ENCODE assay signal across 24 mouse cellular contexts in the genomic region with DNA sequence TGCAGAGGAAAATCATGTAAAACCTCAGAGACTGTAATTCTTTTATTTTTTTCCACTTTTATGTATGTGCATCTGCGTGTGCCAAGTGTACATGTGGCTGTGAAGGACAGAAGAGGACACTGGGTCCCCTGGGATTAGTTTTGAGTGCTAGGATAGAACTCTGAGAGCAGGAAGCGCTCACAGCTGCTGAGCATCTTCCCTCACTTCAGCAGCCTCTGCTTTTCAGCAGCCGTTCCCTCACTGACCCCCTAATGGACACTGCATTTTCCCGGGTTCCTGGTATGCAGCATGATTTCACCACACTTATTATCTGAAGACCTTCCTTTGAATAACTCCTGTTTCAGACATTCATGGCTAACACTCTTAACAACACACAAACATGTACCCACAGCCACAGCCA.
DNase-seq lines count a peak whose midpoint lies in the region; ATAC-seq and TF ChIP-seq lines count a peak whose summit lies in the region.
"Had no signal": no experiment of that assay in that cellular context is flagged by ENCODE, and none has a peak within 500 bp of the region (broad histone marks: within the 10 kb centered on the region; RNA-seq: fewer than 3 reads in every experiment).

No protein-coding gene starts in this region.

- no peaks in the 10 kb centered on the region for H3K4me1 ChIP-seq in lung, embryonic 14.5 days (ENCODE audit: insufficient read depth)
- H3K4me1 ChIP-seq in lung, embryonic 16.5 days (replicated peaks; ENCODE audit: control insufficient read depth, insufficient read depth, low read length) = peaks cover 6% of the 10 kb centered on the region; the same call in 1 of the 2 replicates
- no peaks in the 10 kb centered on the region for H3K4me1 ChIP-seq in liver, postnatal 0 days (ENCODE audit: insufficient read depth)

- no peaks in the 10 kb centered on the region for H3K9me3 ChIP-seq in lung, embryonic 14.5 days (ENCODE audit: low read depth, low read length)
- H3K9me3 ChIP-seq in lung, embryonic 16.5 days (ENCODE audit: control insufficient read depth, low read length) = no peaks in the 10 kb centered on the region
- no peaks in the 10 kb centered on the region for H3K9me3 ChIP-seq in liver, postnatal 0 days (ENCODE audit: low read length)
- H3K9me3 ChIP-seq: forebrain, embryonic 10.5 days; hindbrain, embryonic 12.5 days; hindbrain, embryonic 15.5 days had no signal

- H3K4me2 ChIP-seq in lung, embryonic 14.5 days = no peak overlapping the region
- no peak overlapping the region for H3K4me2 ChIP-seq in lung, embryonic 16.5 days (ENCODE audit: low read depth, low read length)
- no peak overlapping the region for H3K4me2 ChIP-seq in liver, postnatal 0 days (ENCODE audit: low read depth, low read length)
- H3K4me2 ChIP-seq: heart, embryonic 11.5 days; hindbrain, embryonic 12.5 days; hindbrain, embryonic 15.5 days had no signal

- peak; percentile 62 for DNase-seq in lung, embryonic 14.5 days
- peak; percentile 35 for DNase-seq in lung, postnatal 14 days
- peak; percentile 21 to 71 for DNase-seq in lung, postnatal 4 days
- no peak for DNase-seq in thymus, postnatal 25 days
- DNase-seq in cerebellum, adult 18-20 months = no peak
- no peak for DNase-seq in liver, postnatal 0 days
- DNase-seq: adrenal gland, adult 2 months; adrenal gland, postnatal 14 days; B cell, adult 2 months; cerebellum, adult 11 months; cerebellum, adult 8-10 months; cerebellum, postnatal 10 days; forebrain, postnatal 0 days; gastrocnemius, postnatal 14 days; heart, adult 11 months had no signal

- TF ChIP-seq CTCF in lung, embryonic 14.5 days (IDR thresholded peaks at IDR 0.05; ENCODE audit: low read depth) = no peak
- TF ChIP-seq CTCF in liver, postnatal 0 days (IDR thresholded peaks at IDR 0.05; ENCODE audit: low read depth) = no peak

- no peak overlapping the region for H3K27ac ChIP-seq in lung, embryonic 14.5 days (ENCODE audit: low read depth)
- H3K27ac ChIP-seq in lung, embryonic 16.5 days (ENCODE audit: low read length) = 0 out of 2 replicates have a peak overlapping the region, but pooled peaks have one; percentile 5
- H3K27ac ChIP-seq in liver, postnatal 0 days (ENCODE audit: low read depth) = no peak overlapping the region
- H3K27ac ChIP-seq: forebrain, embryonic 10.5 days; gastrocnemius, adult 2 months; hindbrain, embryonic 12.5 days; hindbrain, embryonic 15.5 days had no signal

- H3K36me3 ChIP-seq in lung, embryonic 14.5 days (ENCODE audit: insufficient read depth) = no peaks in the 10 kb centered on the region
- no peaks in the 10 kb centered on the region for H3K36me3 ChIP-seq in lung, embryonic 16.5 days (ENCODE audit: control insufficient read depth, insufficient read depth, low read length)
- H3K36me3 ChIP-seq in liver, postnatal 0 days (replicated peaks; ENCODE audit: insufficient read depth, low read length) = no peaks in the 10 kb centered on the region
- H3K36me3 ChIP-seq: hindbrain, embryonic 12.5 days; hindbrain, embryonic 15.5 days had no signal

- H3K27me3 ChIP-seq in lung, embryonic 14.5 days (ENCODE audit: insufficient read depth, low read length) = no peaks in the 10 kb centered on the region
- no peaks in the 10 kb centered on the region for H3K27me3 ChIP-seq in lung, embryonic 16.5 days (ENCODE audit: control insufficient read depth, insufficient read depth, low read depth, low read length)
- no peaks in the 10 kb centered on the region for H3K27me3 ChIP-seq in liver, postnatal 0 days (ENCODE audit: insufficient read depth, low read length)
- H3K27me3 ChIP-seq: CH12.LX; hindbrain, embryonic 12.5 days; hindbrain, embryonic 15.5 days; Patski had no signal

- WGBS in lung, embryonic 14.5 days = 55% methylated on average over 4 of the region's 4 CpGs
- 55% methylated on average over 4 of the region's 4 CpGs for WGBS in lung, embryonic 16.5 days
- WGBS in liver, postnatal 0 days (ENCODE audit: insufficient replicate concordance) = 85% methylated on average over 4 of the region's 4 CpGs

- no peak for TF ChIP-seq EP300 in liver, postnatal 0 days (IDR thresholded peaks at IDR 0.05; ENCODE audit: low read depth)

- no peak overlapping the region for H3K9ac ChIP-seq in lung, embryonic 14.5 days
- no peak overlapping the region for H3K9ac ChIP-seq in lung, embryonic 16.5 days (ENCODE audit: low read length)
- no peak overlapping the region for H3K9ac ChIP-seq in liver, postnatal 0 days (replicated peaks)
- H3K9ac ChIP-seq: forebrain, postnatal 0 days; hindbrain, embryonic 12.5 days; hindbrain, embryonic 15.5 days had no signal

- no peak overlapping the region for H3K4me3 ChIP-seq in lung, embryonic 14.5 days (ENCODE audit: low read depth, low read length)
- H3K4me3 ChIP-seq in lung, embryonic 16.5 days (ENCODE audit: low read length) = no peak overlapping the region
- no peak overlapping the region for H3K4me3 ChIP-seq in liver, postnatal 0 days (ENCODE audit: low read depth, low read length)
- H3K4me3 ChIP-seq: forebrain, embryonic 10.5 days; gastrocnemius, adult 2 months; hindbrain, embryonic 12.5 days; hindbrain, embryonic 15.5 days had no signal

- no peak for ATAC-seq in lung, embryonic 14.5 days (ENCODE audit: insufficient read depth)
- ATAC-seq in lung, embryonic 16.5 days (ENCODE audit: low read depth) = peak; percentile 83
- no peak for ATAC-seq in liver, postnatal 0 days
- ATAC-seq: forebrain, embryonic 14.5 days; forebrain, postnatal 0 days; Patski had no signal

Comparison
In these comparisons a context has a peak if more than half of its experiments do, and no peak if none do; other contexts are left out.
1. DNase-seq: peak in lung, embryonic 14.5 days (single experiment), lung, postnatal 14 days (single experiment) and lung, postnatal 4 days (2 of 2); none in thymus, postnatal 25 days (single experiment), cerebellum, adult 18-20 months (0 of 2) and liver, postnatal 0 days (single experiment).